Mouse (Mus musculus) thymus, postnatal 10 days (tissue): Measurements from ENCODE around the gene Prkg1.

ENCODE experiments used
- DNase-seq, 2 experiments: peaks; one replicate each; pipeline ENCODE4 v3.0.0; 2021; ENCODE audit warnings: low spot score in 2 of 2

The Prkg1 gene

GRCm38 (mm10) chr19:31764801-31765340 lies at the start of gene Prkg1:
Gene Prkg1, minus strand, starts transcription at chr19:31765033.
- no peak for DNase-seq

GRCm38 (mm10) chr19:31813087-31813486 lies 48.3 kb upstream of the Prkg1 start:
- DNase-seq = no peak

- no peak for DNase-seq
Observed at GRCm38 (mm10) chr19:31811371-31811770, 46.5 kb upstream of the Prkg1 start.

DNA sequence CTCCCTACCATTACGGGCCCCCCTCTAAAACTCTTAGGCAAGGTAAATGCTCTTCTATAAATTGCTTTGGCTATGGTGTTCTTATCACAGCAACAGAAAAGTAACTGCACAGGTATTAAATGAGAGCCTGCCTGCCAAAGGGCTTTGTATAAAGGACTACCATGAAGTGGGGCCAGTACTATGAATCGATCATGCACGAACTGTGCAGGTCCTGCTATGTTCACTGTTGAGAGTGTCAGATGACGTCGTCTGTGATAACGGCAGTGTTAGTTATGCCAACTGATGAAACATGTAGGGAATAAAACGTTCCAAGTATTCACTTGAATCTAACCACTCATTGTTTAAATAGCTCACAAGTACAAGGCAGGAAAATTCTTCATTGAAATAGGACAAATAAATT lies 40.6 kb upstream of the Prkg1 start:
- DNase-seq = no peak

DNA sequence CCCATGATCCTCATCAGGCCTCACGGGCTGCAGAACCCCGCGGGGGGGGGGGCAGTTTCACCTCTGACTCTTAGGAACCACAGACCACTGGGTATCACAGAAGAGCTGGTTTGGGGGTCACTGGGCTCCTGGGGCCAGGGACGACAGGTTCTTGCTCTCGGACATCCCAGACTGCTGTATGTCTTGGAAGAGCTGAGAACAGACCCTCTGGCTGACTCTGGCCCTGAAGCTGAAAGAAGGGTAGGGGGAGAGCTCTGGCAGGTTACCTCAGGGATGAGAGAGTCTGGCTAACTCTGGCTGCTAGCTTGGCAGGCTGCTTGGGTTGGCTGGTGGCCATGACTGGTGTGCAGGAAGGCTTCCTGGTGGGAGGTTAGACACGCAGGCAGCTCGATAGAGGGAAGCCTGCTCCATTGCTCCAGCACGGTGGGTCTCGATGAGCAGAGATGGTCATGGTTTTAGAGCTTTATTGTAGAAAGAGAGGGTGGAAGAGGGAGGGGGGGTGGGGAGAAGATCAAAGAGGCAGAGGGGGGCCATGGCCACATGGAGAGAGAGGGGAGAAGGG lies 30.7 kb upstream of the Prkg1 start:
- DNase-seq = no peak

GRCm38 (mm10) chr19:31791724-31792123 lies 26.9 kb upstream of the Prkg1 start:
- DNase-seq = no peak

- no peak for DNase-seq
Observed at GRCm38 (mm10) chr19:31781521-31782018, 16.7 kb upstream of the Prkg1 start.

GRCm38 (mm10) chr19:31781077-31781476 lies 16.2 kb upstream of the Prkg1 start:
- no peak for DNase-seq

DNA sequence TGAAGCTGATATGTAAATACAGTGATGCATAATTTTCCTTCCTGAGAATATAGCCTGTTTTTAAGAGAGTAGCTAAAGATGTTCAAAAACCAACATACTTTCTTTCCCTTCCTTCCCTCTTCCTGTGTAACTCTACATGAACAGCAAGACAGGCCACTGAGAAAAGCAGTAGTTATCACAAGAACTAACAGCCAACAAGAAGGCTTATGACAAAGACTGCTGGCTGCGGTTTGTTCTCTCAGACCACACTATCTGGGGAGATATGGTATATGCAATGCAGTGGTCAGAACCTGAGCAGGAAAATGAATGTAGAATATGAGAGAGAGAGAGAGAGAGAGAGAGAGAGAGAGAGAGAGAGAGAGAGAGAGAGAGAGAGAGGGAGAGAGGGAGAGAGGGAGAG lies 15.4 kb upstream of the Prkg1 start:
- no peak for DNase-seq

GRCm38 (mm10) chr19:31779021-31779420 lies 14.2 kb upstream of the Prkg1 start:
- no peak for DNase-seq

GRCm38 (mm10) chr19:31767004-31767403 lies 2.2 kb upstream of the Prkg1 start:
- DNase-seq = no peak

GRCm38 (mm10) chr19:31765451-31765850 lies 618 bp upstream of the Prkg1 start:
- DNase-seq = no peak

- DNase-seq = peak in 1 of 2 experiments; percentile 5
Observed at GRCm38 (mm10) chr19:31763951-31764800, 657 bp downstream of the Prkg1 start.

- no peak for DNase-seq
Observed at GRCm38 (mm10) chr19:31763246-31763821, 1.5 kb downstream of the Prkg1 start.

DNA sequence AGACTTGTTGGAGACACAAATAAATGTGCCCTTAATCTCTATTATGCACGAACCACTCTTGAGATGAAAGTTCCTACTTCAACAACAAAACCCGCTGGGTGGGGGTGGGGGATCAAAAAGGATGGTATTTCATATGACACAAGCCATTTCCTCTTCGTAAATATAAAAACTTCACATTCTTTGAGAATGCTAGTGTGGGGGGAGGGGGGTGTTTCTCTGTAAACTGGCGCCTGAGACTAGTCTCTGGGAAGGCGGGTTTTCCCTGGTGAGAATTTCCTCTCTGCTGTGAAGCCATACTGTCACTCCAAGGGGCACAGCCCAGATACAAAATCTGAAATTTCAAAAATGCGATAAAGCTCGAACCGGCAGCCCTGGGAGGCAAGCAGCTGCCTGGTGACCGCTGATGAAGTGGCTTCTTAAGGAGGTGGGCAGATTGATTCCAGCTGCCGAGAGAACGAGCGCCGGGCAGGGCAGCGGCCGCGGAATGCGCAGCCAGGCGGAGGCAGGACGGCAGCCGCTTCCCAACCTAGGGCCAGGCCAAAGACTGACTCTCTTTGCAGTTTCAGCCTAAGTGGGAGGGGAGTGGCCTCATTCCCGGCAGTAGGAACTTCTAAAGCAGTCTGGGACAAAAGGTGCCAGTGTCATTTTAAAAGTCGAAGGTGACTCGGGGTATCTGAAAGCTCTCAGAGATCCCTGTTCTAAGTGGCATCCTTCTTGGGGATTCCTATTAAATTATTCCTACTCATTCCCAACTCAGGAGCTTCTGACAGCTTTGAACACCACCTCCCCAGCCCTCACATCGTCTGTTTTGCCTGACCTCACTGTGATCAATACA lies 2.2 kb downstream of the Prkg1 start:
- DNase-seq = no peak

DNA sequence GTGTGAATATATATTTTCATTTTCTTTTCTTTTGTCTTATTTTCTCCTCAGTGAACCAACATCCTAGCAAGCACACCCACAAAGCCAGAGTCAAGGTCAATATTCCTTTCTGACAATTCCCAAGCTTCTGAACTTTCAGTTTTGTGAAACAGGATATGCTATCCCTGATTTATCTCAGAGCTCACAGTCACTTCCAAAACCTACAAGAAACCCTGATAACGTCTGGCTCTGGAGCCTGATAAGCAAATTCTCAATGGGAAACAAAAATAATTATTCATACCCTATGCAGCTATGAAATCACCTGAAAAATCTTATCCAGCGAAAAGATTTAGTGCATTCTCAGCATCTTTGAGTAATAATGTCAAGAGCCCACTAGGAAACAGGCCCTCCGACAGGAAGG lies 5.0 kb downstream of the Prkg1 start:
- DNase-seq = no peak

- peak in 1 of 2 experiments; percentile 23 for DNase-seq
Observed at GRCm38 (mm10) chr19:31755929-31756792, 8.7 kb downstream of the Prkg1 start.

DNA sequence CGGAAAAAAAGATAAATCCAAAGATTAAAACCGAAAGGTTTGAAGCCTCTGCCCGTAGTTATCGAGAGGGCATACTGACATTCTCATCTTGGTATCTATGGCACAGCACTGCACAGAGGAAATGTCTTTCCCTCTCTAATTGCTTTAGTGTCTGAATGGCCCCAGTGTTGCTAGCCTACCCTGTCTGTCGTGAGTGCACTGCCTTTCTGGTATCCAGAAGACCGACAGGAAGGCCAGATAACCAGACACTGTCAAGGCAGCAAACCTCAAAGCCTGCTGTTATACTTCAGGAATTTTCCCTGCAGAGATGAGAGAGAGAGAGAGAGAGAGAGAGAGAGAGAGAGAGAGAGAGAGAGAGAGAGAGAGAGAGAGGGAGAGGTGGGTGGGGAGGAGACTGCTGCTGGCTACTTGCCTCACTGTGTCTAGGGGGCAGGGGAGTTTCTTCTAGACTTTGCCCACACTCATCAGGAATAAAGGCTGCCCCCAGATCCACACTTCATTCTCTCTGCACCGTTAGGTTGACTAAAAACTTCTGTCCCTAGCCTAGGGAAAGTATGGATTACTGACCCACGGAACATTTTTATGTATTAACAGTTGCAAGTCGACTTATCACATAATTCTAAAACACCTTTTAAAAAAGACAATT lies 10.1 kb downstream of the Prkg1 start:
- no peak for DNase-seq

- no peak for DNase-seq
Observed at GRCm38 (mm10) chr19:31750976-31751676, 13.7 kb downstream of the Prkg1 start.
